Mouse (Mus musculus) cortical plate, adult 2 months (tissue): Measurements from ENCODE around the gene Ttc14.

ENCODE experiments used
- CTCF ChIP-seq: fragments of 200-500 bp; IDR thresholded peaks from 2 replicates; pipeline ENCODE4 v1.5.1; 2011; ENCODE audit warnings: mild to moderate bottlenecking, control low read depth, low read length; ENCODE audit not compliant: insufficient read depth; ENCODE audit errors: extremely low read depth
- POLR2A ChIP-seq: fragments of 200-500 bp; IDR thresholded peaks from 2 replicates; pipeline ENCODE4 v1.6.1; 2011; ENCODE audit warnings: mild to moderate bottlenecking, low read length, control low read depth; ENCODE audit not compliant: insufficient read depth; ENCODE audit errors: extremely low read depth

GRCm38 (mm10) chr3:33850856-33851255, 51.2 kb downstream of the Ttc14 start:
- TF ChIP-seq POLR2A = no peak
- TF ChIP-seq CTCF = no peak
